Mouse (Mus musculus) erythroblast, embryonic 14.5 days (primary cell): ENCODE results near the gene Gpld1.

Source experiments
- GATA1 ChIP-seq: IDR thresholded peaks from 2 replicates; pipeline ENCODE4 v1.6.1; 2012; ENCODE audit warnings: low read length, inconsistent platforms, mixed read lengths
- TAL1 ChIP-seq: IDR thresholded peaks from 3 replicates; pipeline ENCODE4 v1.6.1; 2012; ENCODE audit warnings: low read length, inconsistent platforms, mixed read lengths

DNA sequence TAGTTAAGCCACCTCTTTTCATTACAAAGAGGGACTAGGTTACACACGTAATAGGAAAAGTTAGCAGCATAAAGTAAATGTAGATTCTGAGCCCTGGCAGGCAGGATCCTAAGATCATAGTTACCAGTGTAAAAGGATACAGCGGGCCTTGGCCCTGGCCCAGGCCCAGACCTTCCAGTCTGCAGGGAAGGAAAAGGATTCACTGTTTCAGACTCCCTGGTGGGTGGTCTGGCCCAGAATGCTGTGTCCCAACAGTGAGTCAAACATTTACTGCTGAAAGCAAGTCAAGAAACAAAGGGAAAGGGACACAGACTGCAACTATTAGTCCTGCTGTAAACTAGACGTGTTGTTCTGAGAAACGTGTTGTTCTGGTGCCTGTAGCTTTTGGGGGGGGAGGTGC is 2.6 kb downstream of the Gpld1 start:
- TF ChIP-seq GATA1 (no peak), TAL1 (no peak)
